Mouse (Mus musculus) kidney, adult 2 months (tissue): ENCODE data around the gene Ttll5. TPM values are rescaled to one million over a fixed set of nuclear protein-coding genes. Genes with fewer than 3 reads are reported as not detected.

Source experiments
- DNase-seq: peaks from one replicate; pipeline ENCODE4 v3.0.0; 2021
- H3K27ac ChIP-seq: fragments of 200-500 bp; 2 replicates; pipeline ENCODE4 v1.5.1; 2012; ENCODE audit warnings: low read depth, low read length, control low read depth, inconsistent platforms; ENCODE audit not compliant: insufficient read depth
- H3K27me3 ChIP-seq: fragments of 200-500 bp; replicated peaks from 2 replicates; pipeline ENCODE4 v1.6.1; 2012; ENCODE audit warnings: mild to moderate bottlenecking, moderate library complexity, low read length, inconsistent platforms; ENCODE audit not compliant: control insufficient read depth, insufficient read depth
- H3K36me3 ChIP-seq: fragments of 200-500 bp; 2 replicates; pipeline ENCODE4 v1.6.1; 2012; ENCODE audit warnings: mild to moderate bottlenecking, moderate library complexity, low read length, inconsistent platforms; ENCODE audit not compliant: control insufficient read depth, insufficient read depth
- H3K4me1 ChIP-seq: fragments of 200-500 bp; 2 replicates; pipeline ENCODE4 v1.6.1; 2011; ENCODE audit warnings: low read length; ENCODE audit not compliant: control insufficient read depth, insufficient read depth
- H3K4me3 ChIP-seq: fragments of 200-500 bp; 2 replicates; pipeline ENCODE4 v1.5.1; 2011; ENCODE audit warnings: mild to moderate bottlenecking, low read depth, low read length, control low read depth; ENCODE audit not compliant: insufficient read depth
- CTCF ChIP-seq: fragments of 200-500 bp; conservative IDR thresholded peaks from 2 replicates; pipeline ENCODE4 v1.5.1; 2011; ENCODE audit warnings: low read depth, mild to moderate bottlenecking, control low read depth, low read length, moderate library complexity, mixed read lengths; ENCODE audit not compliant: insufficient read depth, insufficient read length
- POLR2A ChIP-seq: fragments of 200-500 bp; IDR thresholded peaks from one replicate; pipeline ENCODE4 v1.6.1; 2011; ENCODE audit warnings: low read depth, low read length, control low read depth
- WGBS: fragments of 180-500 bp; shearing (Covaris S2); methylation state at CpG from one replicate; pipeline ENCODE4 v1.1.7; 2018; 5-methylcytosine and 5-hydroxymethylcytosine counted together
- polyA plus RNA-seq: library from polyadenylated mRNA; depleted of rRNA; stranded (reverse); fragments of >200 nt; gene quantifications from 2 replicates; pipeline ENCODE4 v1.2.3, GENCODE M21; 2012

Ttll5 gene
- polyA plus RNA-seq, 1 experiment, result 12.9 TPM

GRCm38 (mm10) chr12:86071432-86071831 lies 247.0 kb downstream of the Ttll5 start:
- Histone ChIP-seq H3K4me3 (no peak overlapping the region), H3K27me3 (no peaks in the 10 kb centered on the region), H3K27ac (no peak overlapping the region), H3K4me1 (no peaks in the 10 kb centered on the region), H3K36me3 (no peaks in the 10 kb centered on the region)
- WGBS, result 94% methylated on average over 6 of the region's 6 CpGs
- TF ChIP-seq POLR2A, result no peak
- TF ChIP-seq CTCF, result no peak
- DNase-seq, result no peak

GRCm38 (mm10) chr12:86074681-86075080 lies 250.2 kb downstream of the Ttll5 start:
- TF ChIP-seq POLR2A (no peak), CTCF (no peak)
- H3K4me3 ChIP-seq, result no peak overlapping the region
- no peak for DNase-seq
- H3K36me3 ChIP-seq, result no peaks in the 10 kb centered on the region
- H3K27ac ChIP-seq, result no peak overlapping the region
- 94% methylated on average over 12 of the region's 12 CpGs for WGBS
- no peaks in the 10 kb centered on the region for H3K27me3 ChIP-seq
- H3K4me1 ChIP-seq, result no peaks in the 10 kb centered on the region

GRCm38 (mm10) chr12:86075358-86075757 lies 250.9 kb downstream of the Ttll5 start:
- Histone ChIP-seq H3K36me3 (no peaks in the 10 kb centered on the region), H3K4me1 (no peaks in the 10 kb centered on the region), H3K4me3 (no peak overlapping the region), H3K27me3 (no peaks in the 10 kb centered on the region), H3K27ac (no peak overlapping the region)
- no peak for TF ChIP-seq CTCF
- TF ChIP-seq POLR2A, result no peak
- no peak for DNase-seq
- 81% methylated on average over 7 of the region's 7 CpGs for WGBS

GRCm38 (mm10) chr12:86076321-86076901 lies 252.0 kb downstream of the Ttll5 start:
- H3K36me3 ChIP-seq, result no peaks in the 10 kb centered on the region
- no peak overlapping the region for H3K4me3 ChIP-seq
- TF ChIP-seq CTCF (0 out of 2 replicates have a peak, but pooled peaks have one; percentile 24), POLR2A (no peak)
- H3K27ac ChIP-seq, result no peak overlapping the region
- no peaks in the 10 kb centered on the region for H3K27me3 ChIP-seq
- 11% methylated on average over 13 of the region's 13 CpGs for WGBS
- no peaks in the 10 kb centered on the region for H3K4me1 ChIP-seq
- peak; percentile 36 for DNase-seq

GRCm38 (mm10) chr12:86077322-86077721 lies 252.9 kb downstream of the Ttll5 start:
- 51% methylated on average over 8 of the region's 8 CpGs for WGBS
- Histone ChIP-seq H3K36me3 (no peaks in the 10 kb centered on the region), H3K4me1 (no peaks in the 10 kb centered on the region; the same call in 1 of the 2 replicates), H3K27me3 (no peaks in the 10 kb centered on the region), H3K27ac (no peak overlapping the region), H3K4me3 (no peak overlapping the region; the same call in 1 of the 2 replicates)
- DNase-seq, result no peak
- TF ChIP-seq CTCF, result no peak
- no peak for TF ChIP-seq POLR2A

GRCm38 (mm10) chr12:86077736-86078135 lies 253.3 kb downstream of the Ttll5 start:
- no peak overlapping the region for H3K27ac ChIP-seq
- WGBS, result 56% methylated on average over 11 of the region's 11 CpGs
- no peak for DNase-seq
- H3K36me3 ChIP-seq, result no peaks in the 10 kb centered on the region
- TF ChIP-seq CTCF (no peak), POLR2A (no peak)
- H3K4me3 ChIP-seq, result no peak overlapping the region; the same call in none of the 2 replicates
- H3K27me3 ChIP-seq, result no peaks in the 10 kb centered on the region
- H3K4me1 ChIP-seq, result peaks cover under 1% of the 10 kb centered on the region; the same call in 1 of the 2 replicates

- peaks cover 4% of the 10 kb centered on the region; the same call in 1 of the 2 replicates for H3K4me1 ChIP-seq
- H3K27ac ChIP-seq, result no peak overlapping the region
- H3K4me3 ChIP-seq, result peak overlapping the region; percentile 54; the same call in 1 of the 2 replicates
- DNase-seq, result no peak
- TF ChIP-seq POLR2A, result no peak
- no peak for TF ChIP-seq CTCF
- no peaks in the 10 kb centered on the region for H3K36me3 ChIP-seq
- H3K27me3 ChIP-seq, result no peaks in the 10 kb centered on the region
- WGBS, result 60% methylated on average over 9 of the region's 9 CpGs
Measured at GRCm38 (mm10) chr12:86078176-86078552, 253.7 kb downstream of the Ttll5 start.
